Mouse (Mus musculus) embryo, embryonic 11.5 days (tissue): ENCODE data around the gene Actn3.
"Not testable (repeated sequence)": the region's sequence is repeated elsewhere in the genome, so short reads cannot be mapped to it uniquely, and the experiment has no call there.

Experiments used
- DNase-seq: peaks from one replicate; pipeline ENCODE4 v3.0.0-alpha.2; 2012; ENCODE audit warnings: low read depth, low spot score

Gene Actn3

GRCm38 (mm10) chr19:4877785-4878184 lies at the start of gene Actn3:
Actn3 (minus strand) TSS chr19:4877909.
- no peak for DNase-seq

- no peak for DNase-seq
Measured at GRCm38 (mm10) chr19:4925121-4925860, 47.6 kb upstream of the Actn3 start.

GRCm38 (mm10) chr19:4919652-4920051 lies 41.9 kb upstream of the Actn3 start:
- DNase-seq: no peak

- DNase-seq: no peak
Measured at GRCm38 (mm10) chr19:4916827-4917226, 39.1 kb upstream of the Actn3 start.

- DNase-seq: no peak
Measured at GRCm38 (mm10) chr19:4915924-4916603, 38.4 kb upstream of the Actn3 start.

GRCm38 (mm10) chr19:4909376-4909775 lies 31.7 kb upstream of the Actn3 start:
- no peak for DNase-seq

- DNase-seq: no peak
Measured at GRCm38 (mm10) chr19:4908107-4908506, 30.4 kb upstream of the Actn3 start.

GRCm38 (mm10) chr19:4905979-4906794 lies 28.5 kb upstream of the Actn3 start, which contains the start of gene Bbs1:
Bbs1 (minus strand) TSS chr19:4906628.
- peak; percentile 72 for DNase-seq

GRCm38 (mm10) chr19:4899888-4900287 lies 22.2 kb upstream of the Actn3 start:
- no peak for DNase-seq

GRCm38 (mm10) chr19:4898972-4899371 lies 21.3 kb upstream of the Actn3 start:
- no peak for DNase-seq

GRCm38 (mm10) chr19:4896780-4897520 lies 19.2 kb upstream of the Actn3 start:
- no peak for DNase-seq

- no peak for DNase-seq
Measured at GRCm38 (mm10) chr19:4891798-4892197, 14.1 kb upstream of the Actn3 start.

- DNase-seq: no peak
Measured at GRCm38 (mm10) chr19:4889791-4890190, 12.1 kb upstream of the Actn3 start.

GRCm38 (mm10) chr19:4883961-4884360 lies 6.3 kb upstream of the Actn3 start:
- no peak for DNase-seq

- no peak for DNase-seq
Measured at GRCm38 (mm10) chr19:4879324-4879703, 1.6 kb upstream of the Actn3 start.

- peak; percentile 91 for DNase-seq
Measured at GRCm38 (mm10) chr19:4878405-4879323, 955 bp upstream of the Actn3 start, which contains the start of gene Zdhhc24. Zdhhc24 (plus strand) TSS chr19:4878668.

- no peak for DNase-seq
Measured at GRCm38 (mm10) chr19:4876755-4877154, 954 bp downstream of the Actn3 start.

GRCm38 (mm10) chr19:4876241-4876640 lies 1.5 kb downstream of the Actn3 start:
- no peak for DNase-seq

GRCm38 (mm10) chr19:4874613-4875012 lies 3.1 kb downstream of the Actn3 start:
- not testable (repeated sequence) for DNase-seq

GRCm38 (mm10) chr19:4865147-4865546 lies 12.6 kb downstream of the Actn3 start:
- no peak for DNase-seq
